Mouse (Mus musculus): Measurements from ENCODE around the gene Fndc3b.

DNA sequence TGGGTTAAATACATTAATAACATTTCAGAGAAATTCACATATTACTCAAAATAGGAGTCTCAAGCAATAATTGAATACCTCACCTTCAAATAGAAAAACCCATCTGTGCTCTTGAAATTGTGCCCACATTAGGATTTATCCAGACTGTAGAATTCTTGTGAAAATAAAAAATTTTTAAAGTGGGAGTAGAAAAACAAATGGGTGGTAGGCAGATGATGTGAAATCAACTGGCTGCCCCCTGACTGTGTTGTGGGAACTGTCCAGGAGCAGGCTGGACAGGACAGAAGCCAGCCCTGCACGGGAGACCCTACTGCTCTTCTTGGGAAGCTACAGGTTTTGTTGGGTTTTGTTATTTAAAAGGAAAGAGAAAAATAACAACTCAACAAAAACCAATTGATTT is 101.0 kb downstream of the Fndc3b start:
- no peak for TF ChIP-seq EP300 (IDR thresholded peaks at IDR 0.05; ENCODE audit: low read depth)
- TF ChIP-seq CTCF (IDR thresholded peaks at IDR 0.05; ENCODE audit: low read depth): no peak

All from liver, postnatal 0 days (tissue).